Mouse (Mus musculus) thymus, postnatal 10 days (tissue): ENCODE results near the gene Lin7b.
"Not testable (repeated sequence)": the region's sequence is repeated elsewhere in the genome, so short reads cannot be mapped to it uniquely, and the experiment has no call there.

ENCODE experiments used
- DNase-seq, 2 experiments: peaks; one replicate each; pipeline ENCODE4 v3.0.0; 2021; ENCODE audit warnings: low spot score in 2 of 2

The Lin7b gene

GRCm38 (mm10) chr7:45370475-45371311, at the start of gene Lin7b:
Gene Lin7b (minus strand): TSS chr7:45370583.
- DNase-seq, result peak; percentile 89

GRCm38 (mm10) chr7:45417962-45418492, 47.6 kb upstream of the Lin7b start:
- DNase-seq, result no peak

GRCm38 (mm10) chr7:45415636-45416035, 45.3 kb upstream of the Lin7b start:
- no peak for DNase-seq

GRCm38 (mm10) chr7:45414740-45415224, 44.4 kb upstream of the Lin7b start:
- no peak for DNase-seq

- no peak for DNase-seq
Observed at GRCm38 (mm10) chr7:45413864-45414739, 43.7 kb upstream of the Lin7b start.

GRCm38 (mm10) chr7:45413113-45413863, 42.9 kb upstream of the Lin7b start, which contains the start of gene Ntf5:
Gene Ntf5 (plus strand): TSS chr7:45413695.
- DNase-seq, result no peak

GRCm38 (mm10) chr7:45412421-45412820, 42.0 kb upstream of the Lin7b start:
- DNase-seq, result no peak

GRCm38 (mm10) chr7:45409497-45410163, 39.2 kb upstream of the Lin7b start:
- DNase-seq, result no peak

- DNase-seq, result no peak
Observed at GRCm38 (mm10) chr7:45408949-45409348, 38.6 kb upstream of the Lin7b start.

GRCm38 (mm10) chr7:45408351-45408750, 38.0 kb upstream of the Lin7b start:
- DNase-seq, result no peak

- DNase-seq, result no peak
Observed at GRCm38 (mm10) chr7:45407836-45408235, 37.5 kb upstream of the Lin7b start.

GRCm38 (mm10) chr7:45406157-45407156, 36.1 kb upstream of the Lin7b start:
- no peak for DNase-seq

- DNase-seq, result peak; percentile 39 to 76
Observed at GRCm38 (mm10) chr7:45405091-45406075, 35.0 kb upstream of the Lin7b start, which contains the start of gene Kcna7. Gene Kcna7 (plus strand): TSS chr7:45405653.

- peak in 1 of 2 experiments; percentile 75 for DNase-seq
Observed at GRCm38 (mm10) chr7:45403532-45404261, 33.3 kb upstream of the Lin7b start.

GRCm38 (mm10) chr7:45401521-45402085, 31.2 kb upstream of the Lin7b start:
- DNase-seq, result no peak

GRCm38 (mm10) chr7:45396787-45397186, 26.4 kb upstream of the Lin7b start:
- no peak for DNase-seq

- DNase-seq, result not testable (repeated sequence)
Observed at GRCm38 (mm10) chr7:45396337-45396775, 26.0 kb upstream of the Lin7b start.
